Mouse (Mus musculus) megakaryocyte, adult 5-6 weeks (primary cell): ENCODE measurements around the gene Svs1. TPM values are rescaled to one million over a fixed set of nuclear protein-coding genes. Genes with fewer than 3 reads are reported as not detected.

Experiments
- total RNA-seq, 2 experiments: library from RNA; stranded (forward) in 1 of 2; stranded (reverse) in 1 of 2; fragments of 153-499, 151-499 nt in 1 of 2; fragments of 221-1000, 200-1000 nt in 1 of 2; gene quantifications; 2 replicates each; pipeline versions ENCODE4 v1.2.3 to v1.2.4; 2015 to 2017

Svs1 gene
- total RNA-seq, 2 experiments from 2014 or later = not detected

Other genes starting within 250 kb of the Svs1 start
- 5.0 and 5.8 TPM in 2 replicates for gene Gimap1, start 247.8 kb upstream of the Svs1 start, total RNA-seq (2015)
- gene Gimap1, start 247.8 kb upstream of the Svs1 start, total RNA-seq (2017) = 5.3 and 14.2 TPM in 2 replicates
- gene Gimap5, start 240.7 kb upstream of the Svs1 start, total RNA-seq (2015) = 4.7 and 5.7 TPM in 2 replicates
- 4.5 and 11.2 TPM in 2 replicates for gene Gimap5, start 240.7 kb upstream of the Svs1 start, total RNA-seq (2017)
- gene Gimap3, start 216.0 kb upstream of the Svs1 start, total RNA-seq (2015) = 5.3 and 9.4 TPM in 2 replicates
- gene Gimap3, start 216.0 kb upstream of the Svs1 start, total RNA-seq (2017) = 7.8 and 9.9 TPM in 2 replicates
- 33.4 and 35.5 TPM in 2 replicates for gene Tmem176a, start 145.9 kb upstream of the Svs1 start, total RNA-seq (2015)
- gene Tmem176a, start 145.9 kb upstream of the Svs1 start, total RNA-seq (2017) = 16.5 and 20.0 TPM in 2 replicates
- gene Tmem176b, start 145.4 kb upstream of the Svs1 start, total RNA-seq (2015) = 74.3 and 79.2 TPM in 2 replicates
- gene Tmem176b, start 145.4 kb upstream of the Svs1 start, total RNA-seq (2017) = 81.4 and 85.0 TPM in 2 replicates
- not detected in 2 replicates for gene Aoc1, start 114.0 kb upstream of the Svs1 start, total RNA-seq (2015)
- gene Aoc1, start 114.0 kb upstream of the Svs1 start, total RNA-seq (2017) = not detected in 2 replicates
- not detected in 2 replicates for gene 1600015I10Rik, start 57.0 kb upstream of the Svs1 start, total RNA-seq (2015)
- not detected in 2 replicates for gene 1600015I10Rik, start 57.0 kb upstream of the Svs1 start, total RNA-seq (2017)
- not detected in 2 replicates for gene Doxl2, start 11.9 kb upstream of the Svs1 start, total RNA-seq (2015)
- gene Doxl2, start 11.9 kb upstream of the Svs1 start, total RNA-seq (2017) = not detected in 2 replicates
- gene Gpnmb, start 49.7 kb downstream of the Svs1 start, total RNA-seq (2015) = 0.94 and 2.3 TPM in 2 replicates
- gene Gpnmb, start 49.7 kb downstream of the Svs1 start, total RNA-seq (2017) = 0.45 and 0.81 TPM in 2 replicates
- 25.9 and 38.8 TPM in 2 replicates for gene Malsu1, start 86.9 kb downstream of the Svs1 start, total RNA-seq (2015)
- 15.8 and 17.0 TPM in 2 replicates for gene Malsu1, start 86.9 kb downstream of the Svs1 start, total RNA-seq (2017)
- 0.02 and 0.05 TPM in 2 replicates for gene Igf2bp3, start 228.1 kb downstream of the Svs1 start, total RNA-seq (2015)
- gene Igf2bp3, start 228.1 kb downstream of the Svs1 start, total RNA-seq (2017) = not detected in 2 replicates